Mouse (Mus musculus) E14TG2a.4 (cell line): ENCODE data around the gene Mlh3.

Source experiments
- CTCF ChIP-seq: conservative IDR thresholded peaks from 2 replicates; pipeline ENCODE4 v1.5.1; 2014; ENCODE audit warnings: low read length
- NANOG ChIP-seq: IDR thresholded peaks from 2 replicates; pipeline ENCODE4 v1.6.1; 2014; ENCODE audit warnings: borderline replicate concordance, low read length, mixed read lengths
- POU5F1 ChIP-seq: IDR thresholded peaks from 2 replicates; pipeline ENCODE4 v1.6.1; 2014; ENCODE audit warnings: low read length, borderline replicate concordance

DNA sequence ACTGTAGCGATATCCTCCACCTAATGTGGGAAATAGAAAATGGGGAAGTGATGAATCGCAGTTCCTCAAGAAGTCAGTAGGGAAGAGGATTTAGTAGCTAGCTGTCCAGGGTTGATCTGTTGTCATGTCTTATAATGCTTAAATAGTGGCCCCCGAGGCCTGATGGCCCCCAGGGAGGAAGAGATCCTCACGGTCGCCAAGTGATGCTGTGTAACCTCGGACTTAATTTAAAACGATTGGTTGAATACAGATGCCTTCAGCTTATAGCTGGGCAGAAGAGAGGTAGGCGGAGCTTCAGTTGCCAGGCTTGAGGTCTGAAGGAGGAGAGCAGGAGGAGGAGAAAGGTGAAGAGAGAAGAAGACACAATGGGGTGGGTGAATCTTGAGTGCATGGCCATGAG lies 13.9 kb upstream of the Mlh3 start:
- TF ChIP-seq CTCF (no peak), POU5F1 (no peak), NANOG (no peak)
